ENCODE assay signal across 8 mouse cellular contexts in genomic region chr13:113669459-113670077, GRCm38 (mm10). TPM values are rescaled to one million over a fixed set of nuclear protein-coding genes. Genes with fewer than 3 reads are reported as not detected.
DNase-seq lines count a peak whose midpoint lies in the region; ATAC-seq and TF ChIP-seq lines count a peak whose summit lies in the region.
"Had no signal": no experiment of that assay in that cellular context is flagged by ENCODE, and none has a peak within 500 bp of the region (broad histone marks: within the 10 kb centered on the region; RNA-seq: fewer than 3 reads in every experiment).

No protein-coding gene starts in this region.

- H3K9ac ChIP-seq in CH12.LX (ENCODE audit: insufficient read depth, low read depth) = no peak overlapping the region
- no peak overlapping the region for H3K9ac ChIP-seq in forebrain, embryonic 13.5 days
- no peak overlapping the region for H3K9ac ChIP-seq in liver, adult 2 months (ENCODE audit: low read depth, low read length)
- H3K9ac ChIP-seq: heart, embryonic 13.5 days had no signal

- in situ Hi-C loops in CH12.LX (cut with MboI; ENCODE audit: low pct_ligation_motif_present, low pct_unique_long_range_greater_than_20kb, low sequenced_read_pairs) = no loop called here

- 42% methylated on average over 10 of the region's 10 CpGs for WGBS in forebrain, embryonic 13.5 days
- 40% methylated on average over 10 of the region's 10 CpGs for WGBS in liver, adult 2 months

- DNase-seq in A20 (ENCODE audit: low read depth, low spot score) = peak; percentile 71
- DNase-seq in CH12.LX (ENCODE audit: extremely low read depth) = peak; percentile 63
- DNase-seq in c-Kit-positive CD71-positive TER-119-positive erythroid progenitor cells, embryonic 14.5 days (ENCODE audit: low spot score) = peak; percentile 44
- peak; percentile 29 for DNase-seq in liver, adult 2 months (ENCODE audit: extremely low read depth, low read depth, low spot score)
- DNase-seq in retina, adult 2 months (ENCODE audit: low read depth, low spot score) = peak; percentile 50

- dilution Hi-C loops in CH12.LX (cut with MboI; ENCODE audit: extremely low pct_ligation_motif_present, extremely low pct_unique_long_range_greater_than_20kb, low sequenced_read_pairs) = no loop called here

- TF ChIP-seq RAD21 in CH12.LX (IDR thresholded peaks at IDR 0.05; ENCODE audit: low read depth, low read length) = peak; percentile 83

- no peaks in the 10 kb centered on the region for H3K27me3 ChIP-seq in CH12.LX (replicated peaks)
- no peaks in the 10 kb centered on the region for H3K27me3 ChIP-seq in forebrain, embryonic 13.5 days
- no peaks in the 10 kb centered on the region for H3K27me3 ChIP-seq in liver, adult 2 months (ENCODE audit: control insufficient read depth, insufficient read depth, low read length)

- peak; percentile 75 to 85 for TF ChIP-seq CTCF in CH12.LX (conservative IDR thresholded peaks at IDR 0.05 in 1 of 2, IDR thresholded peaks at IDR 0.05 in 1 of 2; ENCODE audit: low read depth in 2 of 2, low read length in 2 of 2)
- peak; percentile 37; the same call in 1 of the 2 replicates for TF ChIP-seq CTCF in liver, adult 2 months (IDR thresholded peaks at IDR 0.05; ENCODE audit: low read depth, low read length)

- no peak overlapping the region for H3K4me2 ChIP-seq in CH12.LX (ENCODE audit: insufficient read depth, low read depth, poor library complexity, severe bottlenecking)
- H3K4me2 ChIP-seq in forebrain, embryonic 13.5 days = no peak overlapping the region
- H3K4me2 ChIP-seq: heart, embryonic 13.5 days had no signal

- no peak overlapping the region for H3K4me3 ChIP-seq in CH12.LX (replicated peaks in 1 of 3; ENCODE audit: low read depth in 2 of 3, low read length in 2 of 3, poor library complexity in 1 of 3)
- H3K4me3 ChIP-seq in forebrain, embryonic 13.5 days = no peak overlapping the region
- no peak overlapping the region for H3K4me3 ChIP-seq in liver, adult 2 months (ENCODE audit: insufficient read depth, low read depth, low read length)
- H3K4me3 ChIP-seq: heart, embryonic 13.5 days had no signal

- TF ChIP-seq EP300 in CH12.LX (IDR thresholded peaks at IDR 0.05; ENCODE audit: low read length) = no peak

- no peak for TF ChIP-seq POLR2A in CH12.LX (IDR thresholded peaks at IDR 0.05; ENCODE audit: low read depth, low read length)
- TF ChIP-seq POLR2A in liver, adult 2 months (IDR thresholded peaks at IDR 0.05; ENCODE audit: extremely low read depth, insufficient read depth, low read length) = no peak

- H3K36me3 ChIP-seq in CH12.LX (replicated peaks in 1 of 2; ENCODE audit: control insufficient read depth in 1 of 2, insufficient read depth in 1 of 2, low read length in 1 of 2) = no peaks in the 10 kb centered on the region
- no peaks in the 10 kb centered on the region for H3K36me3 ChIP-seq in forebrain, embryonic 13.5 days (ENCODE audit: poor library complexity, severe bottlenecking)
- H3K36me3 ChIP-seq in liver, adult 2 months (ENCODE audit: control insufficient read depth, insufficient read depth, low read length) = no peaks in the 10 kb centered on the region
- H3K36me3 ChIP-seq: heart, embryonic 13.5 days had no signal

- peak; percentile 70 for ATAC-seq in forebrain, embryonic 13.5 days
- ATAC-seq in inflammation-experienced regulatory T-cells, adult 6 months = peak; percentile 68

- H3K9me3 ChIP-seq in CH12.LX (replicated peaks; ENCODE audit: low read length) = no peaks in the 10 kb centered on the region
- H3K9me3 ChIP-seq in forebrain, embryonic 13.5 days (replicated peaks) = no peaks in the 10 kb centered on the region
- H3K9me3 ChIP-seq: heart, embryonic 13.5 days had no signal

- no peaks in the 10 kb centered on the region for H3K4me1 ChIP-seq in CH12.LX (ENCODE audit: control insufficient read depth in 1 of 2, insufficient read depth in 2 of 2)
- no peaks in the 10 kb centered on the region for H3K4me1 ChIP-seq in forebrain, embryonic 13.5 days
- no peaks in the 10 kb centered on the region for H3K4me1 ChIP-seq in liver, adult 2 months (ENCODE audit: control insufficient read depth, insufficient read depth, low read length)
- H3K4me1 ChIP-seq: heart, embryonic 13.5 days had no signal

- H3K27ac ChIP-seq in CH12.LX (ENCODE audit: insufficient read depth, low read depth) = no peak overlapping the region
- no peak overlapping the region for H3K27ac ChIP-seq in forebrain, embryonic 13.5 days
- H3K27ac ChIP-seq in liver, adult 2 months (replicated peaks; ENCODE audit: insufficient read depth, low read depth, low read length) = no peak overlapping the region
- H3K27ac ChIP-seq: heart, embryonic 13.5 days had no signal

- H3K79me2 ChIP-seq in CH12.LX (replicated peaks; ENCODE audit: control insufficient read depth, extremely low read depth, insufficient read depth, poor library complexity, severe bottlenecking) = no peaks in the 10 kb centered on the region
- H3K79me2 ChIP-seq in liver, adult 2 months (ENCODE audit: control insufficient read depth, insufficient read depth, low read length) = no peaks in the 10 kb centered on the region

TF ChIP-seq in CH12.LX, 34 proteins besides CTCF, POLR2A, EP300 and RAD21:
- TF ChIP-seq ZC3H11A (IDR thresholded peaks at IDR 0.05; ENCODE audit: low read depth, low read length) (peak; percentile 66), CHD1 (IDR thresholded peaks at IDR 0.05; ENCODE audit: low read depth, low read length) (no peak), SIN3A (IDR thresholded peaks at IDR 0.05; ENCODE audit: low read length) (no peak), SMC3 (IDR thresholded peaks at IDR 0.05; ENCODE audit: low read depth, low read length) (peak; percentile 88), GABPA (IDR thresholded peaks at IDR 0.05; ENCODE audit: insufficient replicate concordance, low read depth, low read length) (no peak)

RNA-seq across cellular contexts. Expression of gene Hspb3, which starts 6.1 kb away (rescaled TPM):
- total RNA-seq in CH12.LX (2012; rRNA removed) = not detected in 2 replicates
- total RNA-seq in CH12.LX (2014; rRNA removed) = not detected in 2 replicates
- polyA plus RNA-seq in CH12.LX (2012; ENCODE audit: insufficient read length, low read depth) = not detected in 2 replicates
- not detected in 2 replicates for polyA plus RNA-seq in forebrain, embryonic 13.5 days (2015; fragmentation: Nextera tagmentation; extraction: Ambion mirVana)
- not detected for polyA plus RNA-seq in inflammation-experienced regulatory T-cells, adult 6 months (2017; shearing (Covaris generic))
- total RNA-seq in liver, adult 2 months (2014; rRNA removed) = not detected in 2 replicates
- not detected in 2 replicates for polyA plus RNA-seq in liver, adult 2 months (2012; rRNA removed)

RNA-seq across cellular contexts. Expression of gene Snx18, which starts 51.2 kb away (rescaled TPM):
- total RNA-seq in CH12.LX (2012; rRNA removed) (9.1 and 9.5 TPM in 2 replicates), CH12.LX (2014; rRNA removed) (11.6 and 12.6 TPM in 2 replicates)
- polyA plus RNA-seq in CH12.LX (2012; ENCODE audit: insufficient read length, low read depth) = 6.4 and 7.0 TPM in 2 replicates
- 7.6 and 8.3 TPM in 2 replicates for polyA plus RNA-seq in forebrain, embryonic 13.5 days (2015; fragmentation: Nextera tagmentation; extraction: Ambion mirVana)
- 10 to 100 TPM; 10.7 to 12.2 (median 11.8) TPM for polyA plus RNA-seq in inflammation-experienced regulatory T-cells, adult 6 months (2017; shearing (Covaris generic))
- total RNA-seq in liver, adult 2 months (2014; rRNA removed) = 15.4 and 18.1 TPM in 2 replicates
- polyA plus RNA-seq in liver, adult 2 months (2012; rRNA removed) = 7.2 and 7.5 TPM in 2 replicates
